Mouse (Mus musculus) heart, adult 11 months (tissue): ENCODE measurements at regions not wholly inside any gene's neighbourhood (a gene's known extent, or its start where the extent isn't known, plus 50 kb on each side); places are given as distances from the start of the nearest gene placed in this dataset.

ENCODE experiments used
- DNase-seq: peaks from one replicate; pipeline ENCODE4 v3.0.0; 2022

DNA sequence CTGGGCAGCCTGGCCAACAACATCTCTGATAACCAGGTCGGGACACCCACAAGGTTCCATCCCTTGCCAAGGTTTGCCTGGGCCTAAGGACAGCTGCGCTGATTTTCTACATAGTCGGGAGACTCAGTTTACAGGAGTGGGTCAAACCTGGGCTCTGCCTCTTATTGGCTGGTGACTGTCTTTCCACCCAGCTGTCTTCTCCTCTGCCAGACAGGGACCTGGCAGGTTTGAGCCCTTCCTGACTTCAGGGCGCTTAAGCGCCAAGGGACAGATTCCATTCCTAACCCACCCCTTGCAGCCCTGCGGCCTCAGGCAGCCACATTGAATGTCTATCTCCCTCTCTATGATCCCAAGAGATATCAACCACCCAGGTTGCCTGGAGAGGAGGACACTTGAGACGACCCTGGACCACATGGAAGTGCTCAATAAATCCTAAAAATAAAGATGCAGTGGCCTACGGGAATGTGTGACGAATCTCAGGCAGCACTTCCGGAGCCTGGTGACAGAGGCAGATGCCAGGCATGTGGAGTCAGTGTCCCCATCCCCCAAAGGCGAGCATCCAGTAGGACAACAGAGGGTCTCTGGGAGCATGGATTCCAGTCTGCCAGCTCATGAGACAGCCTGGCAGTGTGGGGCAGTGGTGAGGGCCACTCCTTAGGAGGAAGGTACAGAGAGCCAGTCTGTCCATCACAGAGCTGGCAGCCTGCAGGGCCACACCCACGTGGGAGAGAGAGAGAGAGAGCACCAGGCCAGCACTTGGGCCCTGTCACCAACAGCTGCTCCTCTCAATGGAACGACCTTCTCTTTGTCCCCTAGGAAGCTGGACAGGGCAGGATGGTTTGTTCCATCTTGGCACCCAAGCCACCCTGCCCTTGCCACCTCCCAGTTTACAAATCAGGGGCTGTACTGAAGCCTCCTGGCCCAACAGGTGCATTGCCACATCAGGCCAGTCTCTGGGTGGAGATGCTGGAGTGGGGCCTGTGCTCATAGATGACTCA lies 63.8 kb upstream of the Slc6a6 start:
- DNase-seq = peak; percentile 95

DNA sequence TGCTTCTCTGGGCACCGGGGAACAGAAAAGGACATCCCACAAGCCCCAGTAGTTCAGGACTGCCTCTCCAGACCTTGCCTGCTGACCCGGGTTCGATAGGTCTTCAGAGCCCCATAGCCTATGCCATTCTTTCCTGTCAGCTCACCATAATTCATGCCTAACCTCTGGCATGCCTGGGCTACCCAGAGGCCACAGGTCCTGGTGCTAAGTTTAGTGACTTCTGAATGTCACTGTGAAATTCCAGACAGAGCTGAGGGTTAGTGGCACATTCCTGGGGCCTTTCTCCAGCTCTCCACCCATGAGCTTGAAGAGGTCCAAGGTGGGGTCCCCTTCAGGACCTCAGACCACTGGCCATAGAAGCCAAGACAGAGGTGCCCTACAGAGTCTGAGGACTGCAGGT lies 62.4 kb upstream of the Slc6a6 start:
- DNase-seq = no peak

DNA sequence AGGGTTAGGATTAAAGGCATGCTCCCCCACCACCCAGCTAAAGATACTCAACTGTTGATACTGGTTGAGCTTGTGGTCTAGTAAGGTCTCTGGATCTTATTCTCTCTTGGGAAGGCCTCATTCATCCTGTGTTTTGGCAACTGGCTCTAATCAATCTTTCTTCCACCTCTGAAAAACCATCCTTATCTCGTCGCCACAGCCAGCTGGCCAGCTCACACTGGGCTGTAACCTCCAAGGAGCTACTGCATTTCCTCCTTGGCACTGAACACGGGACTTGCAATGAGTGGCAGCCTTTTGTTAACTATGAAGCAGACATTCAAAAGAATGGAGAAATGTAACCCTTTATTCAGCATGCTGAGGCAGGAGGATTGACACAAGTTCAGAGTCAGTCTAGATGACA lies 61.4 kb upstream of the Slc6a6 start:
- DNase-seq = no peak

DNA sequence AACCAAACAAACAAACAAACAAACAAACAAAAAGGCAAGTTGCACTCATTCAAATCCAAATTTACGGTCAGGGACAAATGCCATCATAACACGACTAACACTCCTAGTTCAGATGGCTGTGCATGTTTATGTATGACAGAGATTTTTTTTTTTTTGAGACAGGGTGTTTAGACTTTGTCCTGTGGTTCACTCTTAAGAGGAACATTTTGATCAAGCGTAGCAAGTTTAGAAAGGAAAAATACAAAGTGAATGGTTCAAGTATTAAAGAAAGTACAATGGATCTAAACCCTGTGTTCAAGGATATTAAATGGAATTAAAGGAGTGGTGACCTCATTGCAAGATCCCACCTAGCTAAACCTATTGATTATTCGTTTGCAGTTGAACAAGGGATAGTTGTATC lies 60.2 kb upstream of the Slc6a6 start:
- DNase-seq = no peak

GRCm38 (mm10) chr6:91629230-91629629 lies 54.6 kb upstream of the Slc6a6 start:
- DNase-seq = no peak

GRCm38 (mm10) chr6:91631261-91631660 lies 52.6 kb upstream of the Slc6a6 start:
- DNase-seq = no peak
